Mouse (Mus musculus) lung, adult 18-20 months (tissue): ENCODE results near the gene Nr1h3.

Source experiments
- DNase-seq, 2 experiments: peaks; one replicate each; pipeline ENCODE4 v3.0.0; 2022; ENCODE audit warnings: mixed read lengths in 2 of 2

The Nr1h3 gene

GRCm38 (mm10) chr2:91202222-91202971 is at the start of gene Nr1h3, which contains the start of gene Acp2:
Gene Nr1h3, minus strand, starts transcription at chr2:91202834.
Gene Acp2, plus strand, starts transcription at chr2:91202885.
- peak; percentile 94 for DNase-seq

GRCm38 (mm10) chr2:91252001-91252400 is 49.4 kb upstream of the Nr1h3 start:
- no peak for DNase-seq

- DNase-seq, result no peak
Observed at GRCm38 (mm10) chr2:91248366-91248765, 45.7 kb upstream of the Nr1h3 start.

GRCm38 (mm10) chr2:91244557-91245228 is 42.1 kb upstream of the Nr1h3 start:
- DNase-seq, result no peak

GRCm38 (mm10) chr2:91243416-91243815 is 40.8 kb upstream of the Nr1h3 start:
- no peak for DNase-seq

GRCm38 (mm10) chr2:91242547-91242946 is 39.9 kb upstream of the Nr1h3 start:
- no peak for DNase-seq

- DNase-seq, result peak in 1 of 2 experiments; percentile 29
Observed at GRCm38 (mm10) chr2:91237511-91238080, 35.0 kb upstream of the Nr1h3 start.

GRCm38 (mm10) chr2:91236601-91237510 is 34.2 kb upstream of the Nr1h3 start, which contains the start of gene Ddb2:
Gene Ddb2, minus strand, starts transcription at chr2:91236982.
- peak; percentile 89 to 95 for DNase-seq

GRCm38 (mm10) chr2:91229735-91230134 is 27.1 kb upstream of the Nr1h3 start:
- DNase-seq, result no peak

GRCm38 (mm10) chr2:91223614-91224013 is 21.0 kb upstream of the Nr1h3 start:
- no peak for DNase-seq

- DNase-seq, result no peak
Observed at GRCm38 (mm10) chr2:91220501-91220900, 17.9 kb upstream of the Nr1h3 start.

- no peak for DNase-seq
Observed at GRCm38 (mm10) chr2:91217032-91217431, 14.4 kb upstream of the Nr1h3 start.

GRCm38 (mm10) chr2:91213311-91213710 is 10.7 kb upstream of the Nr1h3 start:
- no peak for DNase-seq

- no peak for DNase-seq
Observed at GRCm38 (mm10) chr2:91206254-91206775, 3.7 kb upstream of the Nr1h3 start.

GRCm38 (mm10) chr2:91202972-91203656 is 480 bp upstream of the Nr1h3 start:
- DNase-seq, result no peak

GRCm38 (mm10) chr2:91198888-91199287 is 3.7 kb downstream of the Nr1h3 start:
- no peak for DNase-seq

GRCm38 (mm10) chr2:91196577-91197001 is 6.0 kb downstream of the Nr1h3 start:
- peak; percentile 46 to 48 for DNase-seq

GRCm38 (mm10) chr2:91194624-91195332 is 7.9 kb downstream of the Nr1h3 start:
- DNase-seq, result peak; percentile 92 to 94

GRCm38 (mm10) chr2:91190501-91190900 is 12.1 kb downstream of the Nr1h3 start:
- DNase-seq, result no peak

GRCm38 (mm10) chr2:91187431-91187830 is 15.2 kb downstream of the Nr1h3 start:
- no peak for DNase-seq

GRCm38 (mm10) chr2:91186208-91186607 is 16.4 kb downstream of the Nr1h3 start:
- no peak for DNase-seq
